Mouse (Mus musculus) right cerebral cortex, adult 18-20 months (tissue): ENCODE results near the gene Snrpc.

Experiments
- DNase-seq: peaks from one replicate; pipeline ENCODE4 v3.0.0; 2022; ENCODE audit warnings: mixed read lengths

Gene Snrpc

DNA sequence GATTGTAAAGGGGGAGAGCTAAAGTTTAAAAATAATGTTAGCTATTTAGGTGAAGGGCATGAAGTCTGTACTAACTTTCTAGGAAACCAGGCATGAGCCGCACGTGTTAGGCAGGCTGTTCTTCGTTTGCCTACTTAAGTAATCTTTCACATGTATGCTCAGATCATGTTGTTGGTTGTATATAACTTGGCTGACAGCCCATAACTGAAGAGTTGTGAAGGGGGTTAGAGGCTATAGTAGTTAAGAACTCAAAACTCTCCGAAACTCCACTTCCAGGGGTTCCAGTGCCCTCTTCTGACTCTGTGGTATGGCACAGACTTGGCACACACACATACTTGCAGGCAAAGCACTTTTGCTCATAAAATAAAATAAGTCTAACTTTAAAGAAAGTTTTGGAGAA, 28.8 kb downstream of the Snrpc start:
- DNase-seq, result no peak

DNA sequence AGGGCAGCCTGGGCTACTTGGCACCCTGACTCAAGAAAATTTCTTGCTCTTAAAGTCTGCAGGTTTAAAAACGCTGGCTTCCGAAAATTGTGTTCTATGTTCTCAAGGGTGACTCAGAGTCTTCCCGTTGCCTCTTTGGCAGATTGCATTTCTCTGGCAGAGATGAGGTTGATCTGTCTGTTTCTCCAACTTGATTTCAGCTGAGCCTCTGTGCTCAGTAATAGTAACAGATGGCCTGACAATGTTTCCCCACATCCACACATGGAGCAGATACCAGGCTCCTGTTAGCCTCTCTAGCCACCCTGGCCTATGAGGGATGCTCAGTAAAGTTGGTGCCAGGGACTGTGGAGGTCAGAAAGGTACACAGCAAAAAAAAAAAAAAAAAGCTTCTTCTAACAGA, 33.9 kb downstream of the Snrpc start:
- peak; percentile 51 for DNase-seq

DNA sequence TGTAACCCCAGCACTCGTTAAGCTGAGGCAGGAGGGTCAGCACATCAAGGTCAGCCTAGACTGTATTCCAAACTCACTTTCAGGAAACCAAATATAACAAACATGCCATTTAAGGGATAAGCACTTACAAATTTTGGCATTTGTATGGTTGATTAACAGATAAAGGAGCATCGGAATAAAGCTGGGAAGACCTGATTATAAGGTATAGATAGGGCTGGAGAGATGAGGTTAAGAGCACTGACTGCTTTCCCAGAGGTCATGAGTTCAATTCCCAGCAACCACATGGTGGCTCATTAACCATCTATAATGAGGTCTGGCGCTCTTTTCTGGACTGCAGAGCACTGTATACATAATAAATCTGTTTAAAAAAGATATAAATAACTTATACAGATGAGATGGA, 35.6 kb downstream of the Snrpc start:
- DNase-seq, result no peak

DNA sequence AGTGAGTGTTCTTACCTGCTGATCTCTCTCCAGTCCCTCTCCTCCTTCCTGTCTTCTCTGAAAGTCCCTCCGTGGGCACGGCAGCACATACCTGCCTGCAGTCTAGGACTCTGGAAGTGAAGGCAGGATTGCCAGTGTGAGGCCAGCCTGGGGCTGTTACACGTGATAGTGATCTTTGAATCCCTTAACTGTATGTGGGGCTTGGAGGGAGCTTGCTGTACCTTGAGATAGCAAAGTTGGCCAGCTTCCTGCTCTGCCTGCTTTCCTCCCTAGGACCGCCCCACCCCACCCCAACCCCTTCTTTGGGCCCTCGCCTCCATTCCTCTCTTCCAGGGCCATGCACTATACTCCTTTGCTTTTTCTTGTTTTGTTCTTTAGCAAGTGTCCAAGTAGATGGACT, 36.6 kb downstream of the Snrpc start:
- DNase-seq, result no peak

DNA sequence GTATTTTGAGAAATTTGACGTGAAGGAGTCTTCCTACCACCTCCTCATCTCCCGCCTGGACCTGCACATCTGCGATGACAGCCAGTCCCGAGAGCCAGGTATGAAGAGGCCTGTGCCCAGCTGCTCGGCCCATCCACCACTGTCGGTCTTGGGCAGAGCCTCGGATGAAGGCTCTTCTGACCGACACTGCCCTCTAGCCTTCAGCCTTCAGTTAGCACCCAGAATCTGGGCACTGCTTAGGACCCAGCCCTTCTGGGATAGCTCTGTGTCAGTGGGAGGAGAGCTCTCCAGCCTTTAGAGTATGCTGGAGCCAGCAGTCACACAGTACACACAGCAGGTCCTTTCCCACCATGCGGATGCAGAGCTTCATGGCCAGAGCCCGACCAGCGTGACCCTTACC, 43.6 kb downstream of the Snrpc start:
- DNase-seq, result no peak

DNA sequence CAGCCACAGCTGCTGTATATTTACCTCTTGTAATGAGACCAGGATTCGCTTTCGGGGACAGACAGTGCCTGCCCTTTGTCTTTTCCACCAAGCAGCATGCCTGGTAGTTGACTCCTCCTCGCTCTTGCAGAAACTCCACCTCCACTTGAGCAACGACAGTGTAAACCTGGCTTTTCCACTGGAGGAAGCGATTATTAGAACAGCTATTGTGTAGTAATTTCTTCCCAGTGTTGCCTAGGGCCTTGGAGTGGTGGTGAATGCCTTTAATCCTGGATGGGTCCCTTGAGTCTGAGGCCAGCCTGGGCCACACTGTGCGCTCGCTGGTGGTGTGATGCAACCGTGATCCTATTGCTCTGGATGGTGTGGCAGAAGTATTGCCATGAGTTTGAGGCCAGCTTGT, 45.2 kb downstream of the Snrpc start:
- DNase-seq, result no peak

DNA sequence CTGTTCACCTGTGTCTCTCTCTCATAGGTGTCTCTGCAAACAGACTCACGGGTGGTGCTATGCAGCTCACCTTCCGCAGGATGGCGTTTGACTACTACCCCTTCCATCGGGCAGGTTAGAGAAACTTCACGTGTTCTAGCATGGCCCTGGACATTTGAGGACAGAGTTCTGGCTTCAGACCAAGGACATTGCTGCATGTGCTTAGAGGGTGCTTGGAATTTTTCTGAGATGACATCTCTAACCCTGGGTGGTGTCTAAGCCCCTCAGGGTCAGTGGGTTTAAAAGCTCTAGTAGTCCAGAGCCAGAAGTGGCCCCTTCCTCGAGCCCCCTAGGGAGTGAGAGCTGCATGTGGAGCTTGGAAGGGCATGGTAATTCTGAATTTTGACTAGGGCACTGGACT, 46.0 kb downstream of the Snrpc start:
- no peak for DNase-seq

DNA sequence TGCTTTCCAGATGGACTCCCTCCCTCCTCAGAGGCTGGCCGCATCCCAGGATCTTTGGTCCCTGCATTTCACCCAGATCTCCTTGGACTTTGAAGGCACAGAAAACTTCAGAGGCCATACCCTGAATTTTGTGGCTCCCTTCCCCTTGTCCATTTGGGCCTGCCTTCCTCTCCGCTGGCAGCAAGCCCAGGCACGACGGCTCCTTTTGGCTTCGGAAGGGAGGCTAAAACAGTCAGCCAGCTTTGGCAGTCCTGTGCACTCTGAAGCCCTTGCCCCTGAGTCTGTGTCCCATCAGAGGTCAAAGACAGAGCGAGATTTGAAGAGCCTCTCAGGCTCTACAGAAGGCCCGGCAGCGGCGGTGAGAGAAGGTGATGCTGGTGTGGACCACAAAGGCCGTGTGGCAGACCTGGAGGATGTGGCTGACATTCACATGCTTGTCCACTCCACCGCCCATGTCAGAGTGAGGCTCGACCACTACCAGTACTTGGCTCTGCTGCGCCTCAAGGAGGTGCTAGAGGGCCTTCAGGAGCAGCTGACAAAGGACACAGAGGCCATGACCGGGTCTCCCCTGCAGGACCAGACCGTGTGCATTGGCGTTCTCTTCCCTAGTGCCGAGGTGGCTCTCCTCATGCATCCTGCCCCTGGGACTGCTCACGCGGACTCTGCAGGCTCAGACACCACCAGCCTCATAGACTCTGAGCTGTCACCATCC, 48.7 kb downstream of the Snrpc start:
- no peak for DNase-seq
